Mouse (Mus musculus) layer of hippocampus, adult 9-11 months (tissue): Measurements from ENCODE around the gene Fibp.
"Not testable (repeated sequence)": the region's sequence is repeated elsewhere in the genome, so short reads cannot be mapped to it uniquely, and the experiment has no call there.

ENCODE experiments used
- DNase-seq: peaks from one replicate; pipeline ENCODE4 v3.0.0; 2022

Gene Fibp

GRCm38 (mm10) chr19:5490313-5490897, 30.0 kb downstream of the Fibp start, which contains the start of gene Cfl1:
Gene Cfl1 (plus strand): TSS chr19:5490455.
- peak; percentile 96 for DNase-seq

GRCm38 (mm10) chr19:5490898-5491708, 30.7 kb downstream of the Fibp start:
- DNase-seq, result peak; percentile 87

GRCm38 (mm10) chr19:5492641-5493040, 32.2 kb downstream of the Fibp start:
- DNase-seq, result no peak

GRCm38 (mm10) chr19:5493301-5493721, 32.9 kb downstream of the Fibp start:
- DNase-seq, result not testable (repeated sequence)

- no peak for DNase-seq
Measured at GRCm38 (mm10) chr19:5494314-5494713, 33.9 kb downstream of the Fibp start.

GRCm38 (mm10) chr19:5495353-5496051, 35.1 kb downstream of the Fibp start:
- no peak for DNase-seq

- no peak for DNase-seq
Measured at GRCm38 (mm10) chr19:5496052-5496370, 35.6 kb downstream of the Fibp start.

- no peak for DNase-seq
Measured at GRCm38 (mm10) chr19:5500330-5500875, 40.0 kb downstream of the Fibp start.

GRCm38 (mm10) chr19:5503687-5504086, 43.3 kb downstream of the Fibp start, which contains the start of gene 1700020D05Rik:
Gene 1700020D05Rik (minus strand): TSS chr19:5503787.
- DNase-seq, result no peak

- peak; percentile 100 for DNase-seq
Measured at GRCm38 (mm10) chr19:5510031-5511026, 49.9 kb downstream of the Fibp start, which contains the start of gene Snx32. Gene Snx32 (minus strand): TSS chr19:5510538.

GRCm38 (mm10) chr19:5511074-5511632, 50.7 kb downstream of the Fibp start:
- DNase-seq, result no peak

- no peak for DNase-seq
Measured at GRCm38 (mm10) chr19:5512091-5513004, 51.9 kb downstream of the Fibp start.

- DNase-seq, result no peak
Measured at GRCm38 (mm10) chr19:5513005-5513349, 52.6 kb downstream of the Fibp start.
